Mouse (Mus musculus): ENCODE results near the gene Rmdn3.

Rmdn3 gene

GRCm38 (mm10) chr2:119101552-119101951 is 55.3 kb downstream of the Rmdn3 start:
- DNase-seq (ENCODE audit: low read depth, low spot score), result no peak
